Mouse (Mus musculus) limb, embryonic 12.5 days (tissue): ENCODE measurements around the gene Ccdc174. TPM values are rescaled to one million over a fixed set of nuclear protein-coding genes. Genes with fewer than 3 reads are reported as not detected.
"Not testable (repeated sequence)": the region's sequence is repeated elsewhere in the genome, so short reads cannot be mapped to it uniquely, and the experiment has no call there.

Experiments
- ATAC-seq: fragments of 200-750 bp; cut with Nextera tagmentation; 2 replicates; pipeline ENCODE4 v1.8.0; 2017; ENCODE audit warnings: low read depth, moderate TSS enrichment; ENCODE audit not compliant: insufficient number of reproducible peaks, insufficient read depth, low FRiP score, low TSS enrichment
- H3K27ac ChIP-seq: fragments of 300-500 bp; sonication (generic); 2 replicates; pipeline ENCODE4 v1.5.1; 2016; ENCODE audit warnings: mild to moderate bottlenecking, moderate library complexity
- H3K27me3 ChIP-seq: fragments of 300-500 bp; sonication (generic); 2 replicates; pipeline ENCODE4 v1.6.1; 2016; ENCODE audit warnings: mild to moderate bottlenecking, moderate library complexity
- H3K36me3 ChIP-seq: fragments of 300-500 bp; sonication (generic); 2 replicates; pipeline ENCODE4 v1.6.1; 2016; ENCODE audit warnings: mild to moderate bottlenecking, moderate library complexity
- H3K4me1 ChIP-seq: fragments of 300-500 bp; sonication (generic); replicated peaks from 2 replicates; pipeline ENCODE4 v1.6.1; 2016
- H3K4me2 ChIP-seq: fragments of 300-500 bp; sonication (generic); 2 replicates; pipeline ENCODE4 v1.6.1; 2016; ENCODE audit warnings: mild to moderate bottlenecking, moderate library complexity
- H3K4me3 ChIP-seq: fragments of 300-500 bp; sonication (generic); replicated peaks from 2 replicates; pipeline ENCODE4 v1.5.1; 2016; ENCODE audit warnings: mild to moderate bottlenecking
- H3K9ac ChIP-seq: fragments of 300-500 bp; sonication (generic); replicated peaks from 2 replicates; pipeline ENCODE4 v1.6.1; 2016; ENCODE audit warnings: mild to moderate bottlenecking, moderate library complexity
- H3K9me3 ChIP-seq: fragments of 300-500 bp; sonication (generic); 2 replicates; pipeline ENCODE4 v1.6.1; 2016; ENCODE audit warnings: mild to moderate bottlenecking, moderate library complexity
- WGBS: fragments of 180-500 bp; shearing (Covaris S2); methylation state at CpG from one replicate; pipeline ENCODE4 v1.1.7; 2016; 5-methylcytosine and 5-hydroxymethylcytosine counted together
- polyA plus RNA-seq: library from polyadenylated mRNA; unstranded; fragments of >200 nt; fragmentation: Nextera tagmentation; extraction: Ambion mirVana; gene quantifications from 2 replicates; pipeline ENCODE4 v1.2.1, GENCODE M21; 2016

The Ccdc174 gene
- polyA plus RNA-seq, 1 experiment from 2014 or later = 43.7 TPM

- Histone ChIP-seq H3K9ac (no peak overlapping the region), H3K4me1 (no peaks in the 10 kb centered on the region), H3K9me3 (no peaks in the 10 kb centered on the region), H3K27ac (no peak overlapping the region), H3K4me3 (no peak overlapping the region), H3K4me2 (no peak overlapping the region), H3K36me3 (no peaks in the 10 kb centered on the region), H3K27me3 (peaks cover 8% of the 10 kb centered on the region; the same call in 1 of the 2 replicates)
- no peak for ATAC-seq
- WGBS = 88% methylated on average over 5 of the region's 5 CpGs
Measured at GRCm38 (mm10) chr6:91868091-91868490, 9.8 kb upstream of the Ccdc174 start.

GRCm38 (mm10) chr6:91872781-91873180 lies 5.1 kb upstream of the Ccdc174 start:
- no peaks in the 10 kb centered on the region for H3K4me1 ChIP-seq
- 71% methylated on average over 2 of the region's 2 CpGs for WGBS
- H3K4me3 ChIP-seq = no peak overlapping the region
- no peaks in the 10 kb centered on the region for H3K36me3 ChIP-seq
- H3K27me3 ChIP-seq = peaks cover 15% of the 10 kb centered on the region; the same call in 1 of the 2 replicates
- no peak overlapping the region for H3K4me2 ChIP-seq
- no peak for ATAC-seq
- no peak overlapping the region for H3K27ac ChIP-seq
- H3K9me3 ChIP-seq = no peaks in the 10 kb centered on the region
- H3K9ac ChIP-seq = no peak overlapping the region

GRCm38 (mm10) chr6:91883859-91884258 lies 6.0 kb downstream of the Ccdc174 start:
- Histone ChIP-seq H3K27me3 (no peaks in the 10 kb centered on the region), H3K9me3 (no peaks in the 10 kb centered on the region), H3K9ac (no peak overlapping the region), H3K4me2 (no peak overlapping the region), H3K36me3 (peaks cover 69% of the 10 kb centered on the region), H3K4me3 (no peak overlapping the region), H3K4me1 (peaks cover 10% of the 10 kb centered on the region), H3K27ac (no peak overlapping the region)
- 85% methylated on average over 2 of the region's 2 CpGs for WGBS
- ATAC-seq = no peak

GRCm38 (mm10) chr6:91889255-91889906 lies 11.5 kb downstream of the Ccdc174 start:
- WGBS = 71% methylated on average over 3 of the region's 3 CpGs
- H3K9me3 ChIP-seq = no peaks in the 10 kb centered on the region
- H3K4me3 ChIP-seq = no peak overlapping the region
- H3K4me1 ChIP-seq = no peaks in the 10 kb centered on the region
- peaks cover 85% of the 10 kb centered on the region for H3K36me3 ChIP-seq
- no peak overlapping the region for H3K27ac ChIP-seq
- H3K9ac ChIP-seq = no peak overlapping the region
- ATAC-seq = no peak
- H3K27me3 ChIP-seq = no peaks in the 10 kb centered on the region
- no peak overlapping the region for H3K4me2 ChIP-seq

- Histone ChIP-seq H3K4me3 (no peak overlapping the region), H3K36me3 (peaks cover 88% of the 10 kb centered on the region), H3K27ac (no peak overlapping the region), H3K4me1 (no peaks in the 10 kb centered on the region), H3K27me3 (no peaks in the 10 kb centered on the region), H3K9ac (no peak overlapping the region), H3K4me2 (no peak overlapping the region), H3K9me3 (no peaks in the 10 kb centered on the region)
- no peak for ATAC-seq
- 93% methylated on average over 5 of the region's 5 CpGs for WGBS
Measured at GRCm38 (mm10) chr6:91890615-91891014, 12.8 kb downstream of the Ccdc174 start.

- ATAC-seq = no peak
- peaks cover 90% of the 10 kb centered on the region for H3K36me3 ChIP-seq
- WGBS = 94% methylated on average over 2 of the region's 2 CpGs
Measured at GRCm38 (mm10) chr6:91891776-91892175, 13.9 kb downstream of the Ccdc174 start.

GRCm38 (mm10) chr6:91896783-91897182 lies 18.9 kb downstream of the Ccdc174 start:
- H3K9me3 ChIP-seq = no peaks in the 10 kb centered on the region
- no peaks in the 10 kb centered on the region for H3K27me3 ChIP-seq
- H3K9ac ChIP-seq = no peak overlapping the region
- H3K4me3 ChIP-seq = no peak overlapping the region
- peaks cover 91% of the 10 kb centered on the region for H3K36me3 ChIP-seq
- H3K27ac ChIP-seq = no peak overlapping the region
- no peak overlapping the region for H3K4me2 ChIP-seq
- no peak for ATAC-seq
- H3K4me1 ChIP-seq = no peaks in the 10 kb centered on the region
- WGBS = 96% methylated on average over 3 of the region's 3 CpGs

More at GRCm38 (mm10) chr6:91891776-91892175, 13.9 kb downstream of the Ccdc174 start:
- Histone ChIP-seq H3K4me2 (no peak overlapping the region), H3K4me1 (no peaks in the 10 kb centered on the region), H3K27me3 (no peaks in the 10 kb centered on the region), H3K27ac (no peak overlapping the region), H3K4me3 (no peak overlapping the region), H3K9me3 (no peaks in the 10 kb centered on the region), H3K9ac (no peak overlapping the region)

GRCm38 (mm10) chr6:91901505-91901904 lies 23.7 kb downstream of the Ccdc174 start:
- WGBS = 41% methylated on average over 5 of the region's 5 CpGs

GRCm38 (mm10) chr6:91902509-91902908 lies 24.7 kb downstream of the Ccdc174 start, which contains the start of gene 4930590J08Rik:
TSS of gene 4930590J08Rik (plus strand) at chr6:91902809.
- H3K27me3 ChIP-seq, H3K27ac ChIP-seq, H3K4me3 ChIP-seq, H3K9me3 ChIP-seq, H3K4me2 ChIP-seq, ATAC-seq, H3K9ac ChIP-seq, H3K4me1 ChIP-seq: not testable (repeated sequence)
- H3K36me3 ChIP-seq = peaks cover 43% of the 10 kb centered on the region
- WGBS = 93% methylated on average over 2 of the region's 2 CpGs

More at GRCm38 (mm10) chr6:91901505-91901904, 23.7 kb downstream of the Ccdc174 start:
- H3K36me3 ChIP-seq = peaks cover 53% of the 10 kb centered on the region
- no peaks in the 10 kb centered on the region for H3K4me1 ChIP-seq
- no peak overlapping the region for H3K9ac ChIP-seq
- H3K27me3 ChIP-seq = no peaks in the 10 kb centered on the region
- H3K4me2 ChIP-seq = no peak overlapping the region
- no peaks in the 10 kb centered on the region for H3K9me3 ChIP-seq
- H3K4me3 ChIP-seq = no peak overlapping the region
- ATAC-seq = no peak
- H3K27ac ChIP-seq = no peak overlapping the region

GRCm38 (mm10) chr6:91914011-91914410 lies 36.2 kb downstream of the Ccdc174 start:
- no peak overlapping the region for H3K4me3 ChIP-seq
- H3K27ac ChIP-seq = no peak overlapping the region
- H3K9ac ChIP-seq = no peak overlapping the region

GRCm38 (mm10) chr6:91917286-91917685 lies 39.4 kb downstream of the Ccdc174 start:
- no peak overlapping the region for H3K9ac ChIP-seq
- ATAC-seq = no peak
- WGBS = 54% methylated on average over 4 of the region's 4 CpGs
- H3K4me1 ChIP-seq = no peaks in the 10 kb centered on the region
- no peak overlapping the region for H3K4me2 ChIP-seq
- H3K36me3 ChIP-seq = no peaks in the 10 kb centered on the region
- no peak overlapping the region for H3K27ac ChIP-seq
- no peak overlapping the region for H3K4me3 ChIP-seq
- H3K9me3 ChIP-seq = no peaks in the 10 kb centered on the region
- H3K27me3 ChIP-seq = no peaks in the 10 kb centered on the region

More at GRCm38 (mm10) chr6:91914011-91914410, 36.2 kb downstream of the Ccdc174 start:
- WGBS = 85% methylated on average over 10 of the region's 10 CpGs
- Histone ChIP-seq H3K36me3 (no peaks in the 10 kb centered on the region), H3K9me3 (no peaks in the 10 kb centered on the region), H3K27me3 (no peaks in the 10 kb centered on the region), H3K4me1 (no peaks in the 10 kb centered on the region), H3K4me2 (no peak overlapping the region)
- ATAC-seq = no peak

- H3K36me3 ChIP-seq = no peaks in the 10 kb centered on the region
- H3K27ac ChIP-seq = no peak overlapping the region
- no peaks in the 10 kb centered on the region for H3K9me3 ChIP-seq
- no peaks in the 10 kb centered on the region for H3K27me3 ChIP-seq
- 89% methylated on average over 11 of the region's 11 CpGs for WGBS
- no peak overlapping the region for H3K9ac ChIP-seq
- H3K4me3 ChIP-seq = no peak overlapping the region
- no peak for ATAC-seq
- no peaks in the 10 kb centered on the region for H3K4me1 ChIP-seq
- no peak overlapping the region for H3K4me2 ChIP-seq
Measured at GRCm38 (mm10) chr6:91917716-91918115, 39.9 kb downstream of the Ccdc174 start.
